Mouse (Mus musculus) effector memory CD4-positive, alpha-beta T cell, adult 7 months (primary cell): ENCODE results near the gene Lyrm7. TPM values are rescaled to one million over a fixed set of nuclear protein-coding genes. Genes with fewer than 3 reads are reported as not detected.

ENCODE experiments used
- polyA plus RNA-seq: library from polyadenylated mRNA; unstranded; fragments of 100-300 nt; shearing (Covaris generic); gene quantifications from one replicate; pipeline ENCODE4 v1.2.1, GENCODE M21; 2017

Gene Lyrm7
- 1.8 TPM for polyA plus RNA-seq

GRCm38 (mm10) chr11:54860256-54861038, at the start of gene Lyrm7:
TSS of gene Lyrm7 (minus strand) at chr11:54860916.

DNA sequence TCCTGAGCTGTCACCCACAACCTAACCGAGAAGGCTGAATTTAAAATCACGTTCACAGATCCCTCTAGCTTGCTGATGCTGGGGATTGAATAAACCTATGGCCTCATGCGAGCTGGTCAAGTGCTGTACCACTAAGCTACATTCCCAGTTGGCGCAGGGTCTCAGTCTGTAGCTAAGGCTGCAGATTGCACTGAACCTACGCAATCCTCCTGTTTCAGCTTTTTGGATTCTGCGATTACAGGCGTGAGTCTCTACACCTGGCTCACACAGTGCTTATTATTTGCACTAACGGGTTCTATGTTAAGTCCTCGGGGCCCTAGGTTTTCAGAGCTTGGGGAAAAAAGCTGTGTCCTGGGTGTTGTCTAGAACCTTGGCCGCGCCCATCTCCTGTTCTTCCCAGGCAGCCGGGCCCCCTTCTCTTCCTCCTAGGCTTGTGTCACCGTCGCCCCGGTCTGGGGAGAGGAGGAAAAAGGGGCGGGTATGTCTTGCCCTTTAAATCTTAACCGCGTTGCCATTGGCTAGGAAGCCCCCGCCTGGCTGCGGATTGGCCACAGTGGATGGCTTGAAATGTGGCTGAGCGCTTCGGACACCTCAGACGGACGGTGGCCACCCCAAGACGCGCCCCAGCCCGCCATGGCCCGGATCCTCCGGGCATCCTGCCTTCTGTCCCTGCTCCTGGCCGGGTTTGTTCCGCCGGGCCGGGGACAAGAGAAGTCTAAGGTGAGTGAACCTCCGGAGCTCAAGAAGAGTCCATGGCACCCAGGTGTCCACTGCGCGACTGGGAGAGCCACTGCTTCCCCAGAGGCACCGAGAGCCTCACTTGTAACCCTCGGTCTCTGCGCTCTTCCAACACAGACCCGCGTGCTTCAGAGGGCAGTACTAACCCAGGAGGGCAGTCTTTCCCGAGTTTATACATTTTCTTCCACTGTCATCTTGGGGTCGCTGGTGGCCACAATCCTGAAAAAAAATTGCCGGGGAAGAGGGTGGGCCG, 41.9 kb upstream of the Lyrm7 start, which contains the start of gene Gpx3:
Gpx3 (plus strand) TSS at position 121 of the 991 bp plus-strand sequence.

DNA sequence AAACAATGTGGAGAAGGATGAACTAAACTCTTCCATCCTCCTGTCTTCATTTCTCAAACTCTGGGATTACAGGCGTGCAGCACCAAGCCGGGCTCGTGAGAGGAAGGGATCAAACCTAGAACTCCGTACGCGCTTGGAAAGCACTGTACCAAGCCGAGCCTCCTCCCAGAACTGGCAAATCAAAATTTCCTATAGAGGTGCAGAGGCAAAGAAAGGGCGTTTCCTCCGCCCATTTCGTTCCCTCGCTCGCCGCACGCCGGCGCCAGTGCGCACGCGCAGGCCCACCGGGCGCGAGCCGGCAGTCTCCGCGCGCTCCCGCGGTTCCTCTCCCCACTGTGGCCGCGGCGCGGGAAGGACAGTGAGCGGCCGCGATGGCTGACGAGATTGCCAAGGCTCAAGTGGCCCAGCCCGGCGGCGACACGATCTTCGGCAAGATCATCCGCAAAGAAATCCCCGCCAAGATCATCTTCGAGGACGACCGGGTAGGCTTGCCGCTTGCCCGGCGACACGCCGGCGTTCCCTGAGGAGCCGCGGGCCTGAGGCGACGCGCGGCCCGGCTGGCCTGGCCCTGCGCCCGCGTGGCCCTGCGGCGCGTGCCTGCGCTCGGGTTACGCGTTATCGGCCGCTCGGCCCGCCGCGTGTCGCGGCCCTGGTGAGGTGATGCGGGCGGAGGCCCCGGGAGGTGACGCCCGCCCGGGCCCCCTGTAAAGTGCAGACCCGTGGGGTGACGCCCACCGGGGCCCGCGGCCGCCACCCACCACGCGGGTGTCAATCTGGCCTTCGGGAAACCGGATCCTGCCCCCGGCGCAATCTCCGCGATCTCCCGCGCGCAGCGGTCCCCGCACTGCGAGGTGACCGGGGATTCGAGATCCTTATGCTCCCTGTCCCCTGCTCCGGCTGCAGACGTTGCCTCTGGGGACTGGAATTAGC, 5.7 kb upstream of the Lyrm7 start, which contains the start of gene Hint1:
Hint1 (plus strand) TSS at position 265 of the 930 bp plus-strand sequence.

GRCm38 (mm10) chr11:54787488-54788474, 72.9 kb downstream of the Lyrm7 start, which contains the start of gene Cdc42se2:
TSS of gene Cdc42se2 (minus strand) at chr11:54787675.

Other genes with a start within 250 kb of the Lyrm7 start
- gene Cdc42se2, start 73.2 kb downstream of the Lyrm7 start, polyA plus RNA-seq, result 294 TPM
- gene Hint1, start 5.5 kb upstream of the Lyrm7 start, polyA plus RNA-seq, result 208 TPM
- gene Gpx3, start 41.5 kb upstream of the Lyrm7 start, polyA plus RNA-seq, result 1.1 TPM
- gene Tnip1, start 102.0 kb upstream of the Lyrm7 start, polyA plus RNA-seq, result 258 TPM
- gene Anxa6, start 172.5 kb upstream of the Lyrm7 start, polyA plus RNA-seq, result 622 TPM
- gene Ccdc69, start 217.2 kb upstream of the Lyrm7 start, polyA plus RNA-seq, result 16.1 TPM
- gene Gm2a, start 237.2 kb upstream of the Lyrm7 start, polyA plus RNA-seq, result 31.7 TPM